Mouse (Mus musculus) neural tube, embryonic 11.5 days (tissue): Measurements from ENCODE around the gene Cacna1a. TPM values are rescaled to one million over a fixed set of nuclear protein-coding genes. Genes with fewer than 3 reads are reported as not detected.

Experiments used
- ATAC-seq: fragments of 200-750 bp; cut with Nextera tagmentation; 2 replicates; pipeline ENCODE4 v1.8.0; 2017; ENCODE audit warnings: moderate number of reproducible peaks, mild to moderate bottlenecking, moderate TSS enrichment, moderate library complexity; ENCODE audit not compliant: insufficient read depth, low FRiP score, low TSS enrichment
- DNase-seq: peaks from one replicate; pipeline ENCODE4 v3.0.0-alpha.2; 2015; ENCODE audit warnings: low spot score
- H3K27ac ChIP-seq: fragments of 300-500 bp; sonication (generic); 2 replicates; pipeline ENCODE4 v1.5.1; 2014; ENCODE audit warnings: low read depth, mild to moderate bottlenecking, low read length
- H3K27me3 ChIP-seq: fragments of 300-500 bp; sonication (generic); 2 replicates; pipeline ENCODE4 v1.6.1; 2014; ENCODE audit warnings: mild to moderate bottlenecking, low read length, mixed read lengths; ENCODE audit not compliant: control insufficient read depth, insufficient read depth
- H3K36me3 ChIP-seq: fragments of 300-500 bp; sonication (generic); 2 replicates; pipeline ENCODE4 v1.6.1; 2014; ENCODE audit warnings: mild to moderate bottlenecking, low read length, moderate library complexity, mixed read lengths; ENCODE audit not compliant: control insufficient read depth, insufficient read depth
- H3K4me1 ChIP-seq: fragments of 300-500 bp; sonication (generic); 2 replicates; pipeline ENCODE4 v1.6.1; 2014; ENCODE audit warnings: low read length, mixed read lengths; ENCODE audit not compliant: control insufficient read depth, insufficient read depth
- H3K4me2 ChIP-seq: fragments of 300-500 bp; sonication (generic); 2 replicates; pipeline ENCODE4 v1.6.1; 2014; ENCODE audit warnings: low read depth, mild to moderate bottlenecking, moderate library complexity
- H3K4me3 ChIP-seq: fragments of 300-500 bp; sonication (generic); 2 replicates; pipeline ENCODE4 v1.5.1; 2014; ENCODE audit warnings: low read depth, low read length
- H3K9ac ChIP-seq: fragments of 300-500 bp; sonication (generic); 2 replicates; pipeline ENCODE4 v1.6.1; 2014; ENCODE audit warnings: mild to moderate bottlenecking, low read length
- H3K9me3 ChIP-seq: fragments of 300-500 bp; sonication (generic); 2 replicates; pipeline ENCODE4 v1.6.1; 2016; ENCODE audit warnings: low read length; ENCODE audit not compliant: control insufficient read depth
- WGBS: fragments of 180-500 bp; shearing (Covaris S2); extraction: QIAGEN DNeasy Blood & Tissue Kit; methylation state at CpG from one replicate; pipeline ENCODE4 v1.1.7; 2014; 5-methylcytosine and 5-hydroxymethylcytosine counted together
- polyA plus RNA-seq: library from polyadenylated mRNA; unstranded; fragments of >200 nt; fragmentation: Nextera tagmentation; extraction: Ambion mirVana; gene quantifications from 2 replicates; pipeline ENCODE4 v1.2.1, GENCODE M21; 2014

The Cacna1a gene
- polyA plus RNA-seq, 1 experiment from 2014 or later: 6.9 TPM

DNA sequence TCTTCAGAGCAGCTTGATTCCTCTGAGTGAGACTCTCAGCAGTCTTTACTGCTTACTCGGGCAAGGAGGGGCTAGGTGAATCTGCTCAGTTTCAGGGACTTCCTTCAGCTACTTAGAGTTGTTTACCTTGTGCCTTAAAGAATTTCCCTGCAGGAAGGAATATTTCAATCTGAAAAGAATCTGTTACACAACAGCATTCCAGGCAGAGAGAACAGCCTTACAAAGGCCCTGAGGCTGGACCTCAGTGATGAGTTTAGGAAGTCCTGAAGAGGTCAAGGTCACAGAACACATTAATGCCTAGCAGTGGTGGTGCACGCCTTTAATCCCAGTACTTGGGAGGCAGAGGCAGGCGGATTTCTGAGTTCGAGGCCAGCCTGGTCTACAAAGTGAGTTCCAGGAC is 243.6 kb downstream of the Cacna1a start:
- ATAC-seq (no peak), DNase-seq (no peak)
- Histone ChIP-seq H3K36me3 (no peaks in the 10 kb centered on the region), H3K4me2 (no peak overlapping the region), H3K27me3 (no peaks in the 10 kb centered on the region), H3K9me3 (no peaks in the 10 kb centered on the region), H3K4me3 (no peak overlapping the region), H3K4me1 (peaks cover 12% of the 10 kb centered on the region; the same call in 1 of the 2 replicates), H3K9ac (no peak overlapping the region), H3K27ac (no peak overlapping the region)
- 93% methylated on average over 4 of the region's 4 CpGs for WGBS

DNA sequence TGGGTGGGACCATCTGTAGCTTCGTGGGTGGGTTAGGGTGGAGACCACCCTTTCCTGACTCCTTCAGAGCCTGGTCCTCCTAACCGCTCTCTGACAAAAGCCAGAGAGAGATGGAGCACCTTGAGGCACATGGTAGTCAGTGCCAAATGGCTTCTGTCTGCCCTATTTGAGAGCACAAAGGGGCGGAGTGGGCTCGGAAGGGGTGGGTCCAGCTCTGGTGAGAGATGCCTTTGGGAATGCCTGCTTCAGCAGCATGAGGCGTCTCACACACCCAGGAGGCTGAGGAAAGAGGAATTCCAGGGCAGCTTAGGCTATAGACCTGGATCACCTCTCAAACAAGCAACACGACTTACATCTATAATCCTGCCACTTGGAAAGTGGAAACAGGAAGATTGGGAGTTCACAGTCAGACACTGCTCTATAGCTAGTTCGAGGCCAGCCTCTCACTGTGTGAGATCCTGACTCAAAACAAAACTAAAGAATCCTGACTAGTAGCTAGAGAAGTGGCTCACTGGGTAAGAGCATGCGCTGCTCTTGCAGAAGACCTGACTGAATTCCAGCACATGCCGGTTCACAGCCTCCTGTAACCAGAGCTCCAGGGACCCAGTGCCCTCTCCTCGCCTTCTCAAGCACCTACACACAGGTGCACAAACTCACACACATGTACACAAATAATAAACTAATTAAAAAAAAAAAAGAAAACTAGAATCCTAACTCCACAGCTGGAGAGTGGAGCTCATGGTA is 245.8 kb downstream of the Cacna1a start:
- no peak overlapping the region for H3K9ac ChIP-seq
- peak overlapping the region; percentile 62 for H3K27ac ChIP-seq

DNA sequence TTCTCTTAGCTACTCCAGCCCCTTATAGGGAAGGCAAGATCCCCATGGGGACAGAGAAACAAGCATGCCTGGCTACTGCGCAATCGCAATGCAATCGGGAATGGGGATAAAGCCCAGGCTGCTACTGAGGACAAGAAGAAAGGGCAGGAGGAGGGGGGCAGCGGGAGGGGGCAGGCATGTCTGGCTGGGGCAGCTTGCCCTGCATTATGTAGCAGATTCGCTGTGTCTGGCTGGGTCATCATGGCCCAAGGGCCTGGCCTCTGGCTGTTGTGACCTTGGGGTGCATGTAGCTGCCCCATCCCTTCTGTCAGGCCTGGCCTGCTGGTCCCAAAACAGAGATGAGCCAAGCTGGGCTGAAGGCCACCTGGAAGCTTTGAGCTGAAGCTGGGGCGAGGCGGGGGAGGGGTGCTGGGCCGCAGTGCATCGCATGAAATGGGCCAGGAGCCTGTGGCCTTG is 246.6 kb downstream of the Cacna1a start:
- WGBS: 37% methylated on average over 9 of the region's 9 CpGs
- Histone ChIP-seq H3K27ac (peak overlapping the region; percentile 62), H3K4me1 (peaks cover 20% of the 10 kb centered on the region), H3K4me3 (no peak overlapping the region), H3K9me3 (no peaks in the 10 kb centered on the region), H3K4me2 (no peak overlapping the region), H3K27me3 (no peaks in the 10 kb centered on the region), H3K9ac (peak overlapping the region; percentile 12), H3K36me3 (no peaks in the 10 kb centered on the region)
- ATAC-seq: no peak
- peak; percentile 53 for DNase-seq

More for the DNA sequence above, 245.8 kb downstream of the Cacna1a start:
- no peaks in the 10 kb centered on the region for H3K9me3 ChIP-seq
- no peak overlapping the region for H3K4me3 ChIP-seq
- H3K4me2 ChIP-seq: no peak overlapping the region
- H3K4me1 ChIP-seq: peaks cover 20% of the 10 kb centered on the region
- no peaks in the 10 kb centered on the region for H3K27me3 ChIP-seq
- ATAC-seq (no peak), DNase-seq (no peak)
- 49% methylated on average over 10 of the region's 10 CpGs for WGBS
- H3K36me3 ChIP-seq: no peaks in the 10 kb centered on the region

DNA sequence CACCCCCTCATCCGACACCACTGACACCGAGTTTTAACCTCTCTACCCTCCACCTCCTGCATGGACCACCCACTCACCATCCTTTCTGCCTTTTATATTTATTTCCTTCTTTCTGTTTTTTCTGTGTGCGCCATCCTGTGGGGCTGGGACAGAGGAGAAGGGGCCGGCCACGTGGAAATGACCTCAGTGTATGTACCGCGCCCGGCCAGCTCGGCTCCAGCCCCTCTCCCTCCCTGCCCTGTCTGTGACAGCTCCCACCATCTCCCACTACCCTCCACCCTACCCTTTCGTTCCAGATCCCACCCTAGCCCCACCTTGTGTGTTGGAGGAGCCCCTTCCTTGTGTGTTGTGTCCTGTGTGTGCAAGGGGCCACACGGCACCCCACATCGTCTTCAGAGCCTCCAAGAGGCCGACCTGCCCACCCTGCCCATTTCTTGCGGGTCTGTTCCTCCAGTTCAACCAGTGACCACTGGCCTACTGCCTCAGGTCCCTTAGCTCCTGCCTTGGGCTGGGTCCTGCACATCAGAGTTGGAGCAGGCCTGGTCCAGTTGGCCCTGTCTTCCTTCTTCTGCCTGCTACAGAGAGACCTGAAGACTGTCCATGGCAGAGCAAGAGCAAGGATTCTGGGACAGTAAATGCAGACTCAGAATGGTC is 247.3 kb downstream of the Cacna1a start:
- Histone ChIP-seq H3K27me3 (no peaks in the 10 kb centered on the region), H3K9me3 (no peaks in the 10 kb centered on the region), H3K27ac (peak overlapping the region; percentile 62), H3K9ac (peak overlapping the region; percentile 12), H3K4me2 (no peak overlapping the region), H3K4me1 (peaks cover 20% of the 10 kb centered on the region), H3K36me3 (no peaks in the 10 kb centered on the region), H3K4me3 (no peak overlapping the region)
- WGBS: 56% methylated on average over 14 of the region's 14 CpGs
- no peak for DNase-seq
- no peak for ATAC-seq

DNA sequence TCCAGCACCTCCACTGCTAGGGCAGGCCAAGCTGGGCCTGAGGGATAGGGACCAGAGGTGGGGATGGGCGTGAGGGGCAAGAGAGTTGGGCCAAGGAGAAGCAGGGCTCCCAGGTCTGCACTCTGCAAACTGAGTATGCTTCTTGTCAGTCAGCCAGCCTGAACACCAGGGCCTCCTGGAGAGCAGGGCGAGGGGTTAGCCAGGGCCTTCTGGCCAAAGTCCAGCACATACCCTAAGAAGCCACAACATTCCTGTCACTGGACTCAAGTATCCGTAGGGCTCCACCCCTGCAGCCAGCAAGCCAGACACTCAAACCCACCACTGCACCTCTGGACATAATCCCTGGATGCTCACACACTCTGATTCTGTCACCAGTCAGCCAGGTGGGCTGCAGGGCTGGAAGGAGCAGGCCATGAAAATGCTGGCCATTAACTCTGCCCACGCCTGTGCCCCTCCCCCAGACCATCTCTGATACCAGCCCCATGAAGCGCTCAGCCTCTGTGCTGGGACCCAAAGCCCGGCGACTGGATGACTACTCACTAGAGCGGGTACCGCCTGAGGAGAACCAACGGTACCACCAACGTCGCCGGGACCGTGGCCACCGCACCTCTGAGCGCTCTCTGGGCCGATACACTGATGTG is 247.9 kb downstream of the Cacna1a start:
- no peak for ATAC-seq
- no peak overlapping the region for H3K4me3 ChIP-seq
- H3K4me1 ChIP-seq: peaks cover 20% of the 10 kb centered on the region
- DNase-seq: no peak
- no peaks in the 10 kb centered on the region for H3K9me3 ChIP-seq
- no peak overlapping the region for H3K4me2 ChIP-seq
- H3K36me3 ChIP-seq: no peaks in the 10 kb centered on the region
- no peak overlapping the region for H3K27ac ChIP-seq
- no peak overlapping the region; the same call in 1 of the 2 replicates for H3K9ac ChIP-seq
- WGBS: 87% methylated on average over 17 of the region's 17 CpGs
- H3K27me3 ChIP-seq: no peaks in the 10 kb centered on the region

DNA sequence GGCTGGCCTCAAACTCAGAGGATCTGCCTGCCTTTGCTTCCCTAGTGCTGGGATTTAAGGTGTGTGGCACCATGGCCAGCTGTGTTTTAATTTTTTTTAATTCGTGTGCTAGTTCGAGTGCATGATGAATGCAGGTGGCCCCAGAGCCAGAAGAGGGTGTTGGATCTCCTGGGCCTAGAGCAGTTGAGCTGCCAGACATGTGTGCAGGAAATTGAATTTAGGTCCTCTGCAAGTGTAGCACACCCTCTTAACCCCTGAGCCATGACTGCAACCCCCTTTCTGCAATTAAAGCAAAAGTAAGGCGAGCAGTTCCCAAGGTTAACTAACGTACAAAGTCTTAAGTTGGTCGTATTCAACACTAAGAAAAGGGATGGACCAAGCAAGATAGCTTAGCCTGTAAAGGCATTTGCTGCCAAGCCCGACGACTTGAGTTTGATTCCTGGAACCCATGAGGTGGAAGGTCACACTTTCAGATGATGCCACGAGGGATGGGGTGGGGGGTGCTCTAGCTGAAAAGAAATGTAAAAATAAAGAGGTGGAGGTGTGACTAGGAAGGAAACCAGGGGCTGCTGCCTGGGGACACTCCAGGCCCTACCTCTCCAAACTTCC is 249.8 kb downstream of the Cacna1a start:
- Histone ChIP-seq H3K4me2 (peak overlapping the region; percentile 81), H3K27me3 (no peaks in the 10 kb centered on the region), H3K36me3 (no peaks in the 10 kb centered on the region), H3K27ac (peak overlapping the region; percentile 93), H3K4me1 (peaks cover 20% of the 10 kb centered on the region), H3K4me3 (peak overlapping the region; percentile 52), H3K9ac (peak overlapping the region; percentile 74), H3K9me3 (no peaks in the 10 kb centered on the region)
- no peak for DNase-seq
- no peak for ATAC-seq
- WGBS: 33% methylated on average over 8 of the region's 8 CpGs

DNA sequence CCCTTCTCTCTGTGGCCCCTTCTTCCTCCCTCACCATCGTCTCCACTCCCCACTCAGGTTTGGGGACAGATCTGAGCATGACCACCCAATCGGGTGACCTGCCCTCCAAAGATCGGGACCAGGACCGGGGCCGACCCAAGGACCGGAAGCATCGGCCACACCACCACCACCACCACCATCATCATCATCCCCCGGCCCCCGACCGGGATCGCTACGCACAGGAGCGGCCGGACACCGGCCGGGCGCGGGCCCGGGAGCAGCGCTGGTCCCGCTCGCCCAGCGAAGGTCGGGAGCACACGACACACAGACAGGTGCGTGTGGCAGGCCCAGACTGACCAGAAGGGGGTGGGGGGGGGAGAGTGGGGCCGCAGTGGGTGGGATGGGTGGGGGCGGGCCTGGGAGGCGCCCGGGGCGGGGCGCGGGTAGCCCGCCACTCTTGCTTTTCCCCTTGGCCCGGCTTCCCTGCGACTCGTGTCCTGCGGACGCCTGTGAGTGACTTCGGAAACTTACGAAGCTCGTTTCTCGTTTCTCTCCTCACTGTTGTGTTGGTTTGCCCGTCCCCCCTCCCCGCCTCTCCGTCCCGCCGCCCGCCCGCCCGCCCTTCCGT is 250.4 kb downstream of the Cacna1a start:
- ATAC-seq (peak; percentile 19), DNase-seq (peak; percentile 58)

More for the DNA sequence above, 250.4 kb downstream of the Cacna1a start:
- H3K4me2 ChIP-seq: peak overlapping the region; percentile 81
- H3K27me3 ChIP-seq: no peaks in the 10 kb centered on the region
- H3K4me1 ChIP-seq: peaks cover 20% of the 10 kb centered on the region
- H3K36me3 ChIP-seq: no peaks in the 10 kb centered on the region
- no peaks in the 10 kb centered on the region for H3K9me3 ChIP-seq
- 1% methylated on average over 32 of the region's 52 CpGs for WGBS
- peak overlapping the region; percentile 52 for H3K4me3 ChIP-seq
- peak overlapping the region; percentile 74 for H3K9ac ChIP-seq
- H3K27ac ChIP-seq: peak overlapping the region; percentile 93
